In genomic region chr11:61063503-61063902, GRCm38 (mm10) we compare ENCODE assay signal across 26 mouse cellular contexts. TPM values are rescaled to one million over a fixed set of nuclear protein-coding genes. Genes with fewer than 3 reads are reported as not detected.
DNase-seq lines count a peak whose midpoint lies in the region; ATAC-seq and TF ChIP-seq lines count a peak whose summit lies in the region.
"Had no signal": no experiment of that assay in that cellular context is flagged by ENCODE, and none has a peak within 500 bp of the region (broad histone marks: within the 10 kb centered on the region; RNA-seq: fewer than 3 reads in every experiment).

No protein-coding gene starts in this region.

- H3K9me3 ChIP-seq in forebrain, postnatal 0 days (ENCODE audit: low read length), result no peaks in the 10 kb centered on the region
- no peaks in the 10 kb centered on the region for H3K9me3 ChIP-seq in liver, embryonic 11.5 days (ENCODE audit: control insufficient read depth, low read length)
- H3K9me3 ChIP-seq: embryonic facial prominence, embryonic 10.5 days; forebrain, embryonic 15.5 days; heart, embryonic 12.5 days; limb, embryonic 12.5 days; liver, embryonic 12.5 days; midbrain, embryonic 10.5 days had no signal

- no peak overlapping the region for H3K27ac ChIP-seq in forebrain, postnatal 0 days (ENCODE audit: low read depth, low read length)
- H3K27ac ChIP-seq in liver, embryonic 11.5 days (ENCODE audit: low read depth, low read length), result no peak overlapping the region
- H3K27ac ChIP-seq: embryonic facial prominence, embryonic 10.5 days; forebrain, embryonic 15.5 days; layer of hippocampus, adult 2 months; limb, embryonic 12.5 days; liver, embryonic 12.5 days; midbrain, embryonic 10.5 days had no signal

- H3ac ChIP-seq in myocyte (ENCODE audit: control insufficient read depth, insufficient read length), result no peak overlapping the region

- H3K79me2 ChIP-seq in myocyte (ENCODE audit: control insufficient read depth, insufficient read depth), result no peaks in the 10 kb centered on the region

- peak overlapping the region; percentile 87 for H3K4me2 ChIP-seq in myocyte (ENCODE audit: low read depth)
- H3K4me2 ChIP-seq in forebrain, postnatal 0 days (ENCODE audit: low read depth), result no peak overlapping the region
- no peak overlapping the region for H3K4me2 ChIP-seq in liver, embryonic 11.5 days
- H3K4me2 ChIP-seq: forebrain, embryonic 15.5 days; heart, embryonic 12.5 days; limb, embryonic 12.5 days; liver, embryonic 12.5 days had no signal

- WGBS in forebrain, postnatal 0 days, result 88% methylated on average over 6 of the region's 6 CpGs
- WGBS in liver, embryonic 11.5 days, result 80% methylated on average over 6 of the region's 6 CpGs

- no peak for ATAC-seq in forebrain, postnatal 0 days
- no peak for ATAC-seq in CD4-positive, CD25-positive, alpha-beta regulatory T cell, adult 4 months
- no peak for ATAC-seq in liver, embryonic 11.5 days (replicated peaks; ENCODE audit: low FRiP score)
- ATAC-seq: forebrain, embryonic 15.5 days; intestine, postnatal 0 days; liver, embryonic 12.5 days had no signal

- H3K4me1 ChIP-seq in forebrain, postnatal 0 days (ENCODE audit: insufficient read depth), result no peaks in the 10 kb centered on the region
- 0 out of 2 replicates have a peak, but pooled peaks cover 3% of the 10 kb centered on the region for H3K4me1 ChIP-seq in liver, embryonic 11.5 days (replicated peaks; ENCODE audit: control insufficient read depth, insufficient read depth, low read length)
- H3K4me1 ChIP-seq: embryonic facial prominence, embryonic 10.5 days; limb, embryonic 12.5 days; midbrain, embryonic 10.5 days had no signal

- no peak for TF ChIP-seq CTCF in forebrain, postnatal 0 days (IDR thresholded peaks at IDR 0.05; ENCODE audit: low read depth)

- H3K9ac ChIP-seq in forebrain, postnatal 0 days, result no peak overlapping the region
- H3K9ac ChIP-seq in liver, embryonic 11.5 days (ENCODE audit: low read depth, low read length), result no peak overlapping the region
- H3K9ac ChIP-seq: forebrain, embryonic 15.5 days; heart, embryonic 12.5 days; limb, embryonic 12.5 days; liver, embryonic 12.5 days had no signal

- peak; percentile 77 for DNase-seq in right cerebral cortex, adult 18-20 months
- DNase-seq in right cerebral cortex, postnatal 4 days, result no peak
- peak; percentile 64 to 77 for DNase-seq in left cerebral cortex, adult 18-20 months (ENCODE audit: low spot score in 2 of 2)
- DNase-seq in forebrain, postnatal 0 days, result no peak
- DNase-seq in liver, embryonic 11.5 days (ENCODE audit: low spot score), result no peak
- DNase-seq: adrenal gland, postnatal 25 days; cerebellum, adult 9-11 months; gastrocnemius, postnatal 10 days; heart, adult 11 months; heart, postnatal 10 days; kidney, postnatal 25 days; layer of hippocampus, postnatal 36 days; lung, adult 18-20 months; lung, postnatal 10 days; thymus, postnatal 14 days had no signal

- H3K36me3 ChIP-seq in myocyte (ENCODE audit: control insufficient read depth, insufficient read depth), result no peaks in the 10 kb centered on the region
- no peaks in the 10 kb centered on the region for H3K36me3 ChIP-seq in forebrain, postnatal 0 days (ENCODE audit: insufficient read depth)
- no peaks in the 10 kb centered on the region for H3K36me3 ChIP-seq in liver, embryonic 11.5 days (ENCODE audit: control insufficient read depth, insufficient read depth, low read length)
- H3K36me3 ChIP-seq: embryonic facial prominence, embryonic 10.5 days; forebrain, embryonic 15.5 days; heart, embryonic 12.5 days; limb, embryonic 12.5 days; liver, embryonic 12.5 days; midbrain, embryonic 10.5 days had no signal

- peak overlapping the region; percentile 4 for H3K4me3 ChIP-seq in myocyte
- H3K4me3 ChIP-seq in forebrain, postnatal 0 days (ENCODE audit: low read depth, low read length), result no peak overlapping the region
- H3K4me3 ChIP-seq in liver, embryonic 11.5 days (ENCODE audit: low read depth, low read length), result no peak overlapping the region
- H3K4me3 ChIP-seq: embryonic facial prominence, embryonic 10.5 days; forebrain, embryonic 15.5 days; heart, embryonic 12.5 days; layer of hippocampus, adult 2 months; limb, embryonic 12.5 days; liver, embryonic 12.5 days; midbrain, embryonic 10.5 days had no signal

- TF ChIP-seq POLR2A in myocyte (IDR thresholded peaks at IDR 0.05; ENCODE audit: insufficient read length, low read depth), result no peak

- H3K27me3 ChIP-seq in myocyte (ENCODE audit: control insufficient read depth, insufficient read depth, insufficient read length), result no peaks in the 10 kb centered on the region
- no peaks in the 10 kb centered on the region for H3K27me3 ChIP-seq in forebrain, postnatal 0 days (ENCODE audit: insufficient read depth, low read length)
- no peaks in the 10 kb centered on the region; the same call in 1 of the 2 replicates for H3K27me3 ChIP-seq in liver, embryonic 11.5 days (replicated peaks; ENCODE audit: control insufficient read depth, insufficient read depth, low read length)
- H3K27me3 ChIP-seq: forebrain, embryonic 15.5 days; limb, embryonic 12.5 days had no signal

TF ChIP-seq in myocyte, 11 proteins besides CTCF, POLR2A, EP300 and RAD21:
- no peak for TF ChIP-seq MYOD1 (IDR thresholded peaks at IDR 0.05; ENCODE audit: control insufficient read depth in 1 of 3, insufficient read length in 2 of 3, low read depth in 2 of 3)
- TF ChIP-seq POLR2AphosphoS2 (IDR thresholded peaks at IDR 0.05; ENCODE audit: insufficient read length, low read depth), result no peak
- no peak for TF ChIP-seq TCF12 (IDR thresholded peaks at IDR 0.05; ENCODE audit: insufficient read depth, poor library complexity, severe bottlenecking)
- TF ChIP-seq REST (IDR thresholded peaks at IDR 0.05; ENCODE audit: insufficient read depth, insufficient read length), result no peak
- TF ChIP-seq USF1 (IDR thresholded peaks at IDR 0.05; ENCODE audit: low read depth), result no peak
- TF ChIP-seq MAX (IDR thresholded peaks at IDR 0.05; ENCODE audit: low read depth), result no peak
- no peak for TF ChIP-seq MYOG (IDR thresholded peaks at IDR 0.05; ENCODE audit: control insufficient read depth in 1 of 3, insufficient read depth in 1 of 3, insufficient read length in 2 of 3, low read depth in 2 of 3)
TF ChIP-seq in myocyte: peak in this region for 0.

RNA-seq across cellular contexts. Expression of gene Kcnj12, which starts 41.1 kb away (rescaled TPM):
- total RNA-seq in left cerebral cortex, adult 18-20 months (2021), result 10 to 100 TPM; 18.9 to 19.0 TPM
- polyA plus RNA-seq in myocyte (2012; fragmentation: generic; extraction: Trizol), result 12.5 TPM
- total RNA-seq in forebrain, postnatal 0 days (2014; rRNA removed), result 7.3 and 8.8 TPM in 2 replicates
- polyA plus RNA-seq in forebrain, postnatal 0 days (2015; fragmentation: Nextera tagmentation; extraction: Ambion mirVana), result 1.7 and 3.1 TPM in 2 replicates
- not detected for polyA plus RNA-seq in CD4-positive, CD25-positive, alpha-beta regulatory T cell, adult 4 months (2017; shearing (Covaris generic))
- polyA plus RNA-seq in liver, embryonic 11.5 days (2014; fragmentation: Nextera tagmentation; extraction: Ambion mirVana), result not detected in 2 replicates
- total RNA-seq: neutrophil, adult 5-6 weeks had no signal

Comparison
In these comparisons a context has a peak if more than half of its experiments do, and no peak if none do; other contexts are left out.
1. DNase-seq: peak in right cerebral cortex, adult 18-20 months (single experiment) and left cerebral cortex, adult 18-20 months (2 of 2); none in right cerebral cortex, postnatal 4 days (single experiment), forebrain, postnatal 0 days (single experiment) and liver, embryonic 11.5 days (single experiment).